In the genomic region with DNA sequence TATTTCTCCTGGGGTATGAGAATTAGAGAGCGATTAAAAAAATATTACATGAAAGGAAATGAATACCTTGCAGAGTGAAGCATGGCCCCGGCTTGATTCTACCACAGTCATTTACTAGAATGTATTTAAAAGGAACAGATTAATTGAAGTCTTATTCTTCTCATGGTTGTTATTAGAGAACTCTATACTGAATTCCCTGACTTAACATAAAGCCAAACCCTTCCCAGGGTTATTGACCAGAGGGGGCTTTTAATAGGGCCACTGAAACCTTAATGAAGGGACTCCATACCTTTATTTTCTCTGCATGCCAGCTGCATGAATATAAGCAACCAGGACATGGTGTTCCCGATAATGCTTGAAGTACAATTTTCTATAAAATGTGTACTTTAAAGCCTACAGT, we compare ENCODE assay signal across 24 mouse cellular contexts.
DNase-seq lines count a peak whose midpoint lies in the region; ATAC-seq lines count a peak whose summit lies in the region.
"Had no signal": no experiment of that assay in that cellular context is flagged by ENCODE, and none has a peak within 500 bp of the region (broad histone marks: within the 10 kb centered on the region; RNA-seq: fewer than 3 reads in every experiment).

No protein-coding gene starts in this region.

- no peak overlapping the region for H3K9ac ChIP-seq in neural tube, embryonic 14.5 days (replicated peaks; ENCODE audit: low read depth, low read length)
- H3K9ac ChIP-seq in neural tube, embryonic 15.5 days (replicated peaks) = no peak overlapping the region
- H3K9ac ChIP-seq: embryonic facial prominence, embryonic 12.5 days; forebrain, embryonic 13.5 days; forebrain, embryonic 15.5 days had no signal

- H3K27me3 ChIP-seq in neural tube, embryonic 14.5 days (ENCODE audit: control insufficient read depth, insufficient read depth, low read length) = no peaks in the 10 kb centered on the region
- H3K27me3 ChIP-seq in neural tube, embryonic 15.5 days (replicated peaks) = no peaks in the 10 kb centered on the region
- H3K27me3 ChIP-seq: CH12.LX; embryonic facial prominence, embryonic 12.5 days; forebrain, embryonic 13.5 days; forebrain, embryonic 15.5 days; Patski had no signal

- H3K36me3 ChIP-seq in neural tube, embryonic 14.5 days (ENCODE audit: control insufficient read depth, insufficient read depth, low read length) = no peaks in the 10 kb centered on the region
- H3K36me3 ChIP-seq in neural tube, embryonic 15.5 days = no peaks in the 10 kb centered on the region
- H3K36me3 ChIP-seq: embryonic facial prominence, embryonic 10.5 days; embryonic facial prominence, embryonic 12.5 days; forebrain, embryonic 15.5 days; G1E had no signal

- peak; percentile 24; the same call in 1 of the 2 replicates for ATAC-seq in neural tube, embryonic 14.5 days (ENCODE audit: low read depth)
- ATAC-seq in neural tube, embryonic 15.5 days (ENCODE audit: low FRiP score) = no peak
- ATAC-seq: activated CD4-positive, CD25-positive, alpha-beta regulatory T cell, adult 4 months; CD4-positive, CD25-positive, alpha-beta regulatory T cell, adult 4 months; forebrain, embryonic 13.5 days; forebrain, embryonic 15.5 days; Patski had no signal

- no peaks in the 10 kb centered on the region for H3K9me3 ChIP-seq in neural tube, embryonic 14.5 days (ENCODE audit: control insufficient read depth, low read length)
- H3K9me3 ChIP-seq in neural tube, embryonic 15.5 days (replicated peaks) = no peaks in the 10 kb centered on the region
- H3K9me3 ChIP-seq: embryonic facial prominence, embryonic 10.5 days; embryonic facial prominence, embryonic 12.5 days; forebrain, embryonic 13.5 days; forebrain, embryonic 15.5 days; G1E had no signal

- peaks cover 8% of the 10 kb centered on the region; the same call in 1 of the 2 replicates for H3K4me1 ChIP-seq in neural tube, embryonic 14.5 days (ENCODE audit: control insufficient read depth, insufficient read depth, low read length)
- H3K4me1 ChIP-seq in neural tube, embryonic 15.5 days = peaks cover 17% of the 10 kb centered on the region
- H3K4me1 ChIP-seq: embryonic facial prominence, embryonic 10.5 days; embryonic facial prominence, embryonic 12.5 days; forebrain, embryonic 15.5 days had no signal

- H3K4me3 ChIP-seq in neural tube, embryonic 14.5 days (ENCODE audit: low read depth, low read length) = no peak overlapping the region
- no peak overlapping the region for H3K4me3 ChIP-seq in neural tube, embryonic 15.5 days (replicated peaks)
- H3K4me3 ChIP-seq: embryonic facial prominence, embryonic 10.5 days; embryonic facial prominence, embryonic 12.5 days; forebrain, embryonic 13.5 days; forebrain, embryonic 15.5 days had no signal

- H3K4me2 ChIP-seq in neural tube, embryonic 14.5 days (ENCODE audit: low read depth, low read length) = no peak overlapping the region
- no peak overlapping the region for H3K4me2 ChIP-seq in neural tube, embryonic 15.5 days
- H3K4me2 ChIP-seq: embryonic facial prominence, embryonic 12.5 days; forebrain, embryonic 13.5 days; forebrain, embryonic 15.5 days had no signal

- peak; percentile 11 for DNase-seq in heart, adult 11 months
- DNase-seq in heart, postnatal 14 days = no peak
- DNase-seq in neural tube, embryonic 10.5 days (ENCODE audit: extremely low spot score, low spot score) = no peak
- DNase-seq in spleen, postnatal 4 days (ENCODE audit: low spot score in 2 of 2) = no peak
- DNase-seq: adrenal gland, adult 8-10 months; adrenal gland, postnatal 14 days; adrenal gland, postnatal 36 days; B cell, adult 2 months; cerebellum, adult 11-12 months; cerebellum, adult 2 months; cerebellum, adult 9-10 months; cerebellum, postnatal 10 days; cerebellum, postnatal 25 days had no signal

- WGBS in neural tube, embryonic 14.5 days = 78% methylated on average over 3 of the region's 3 CpGs
- 68% methylated on average over 3 of the region's 3 CpGs for WGBS in neural tube, embryonic 15.5 days

- intact Hi-C loops in heart, postnatal 14 days (cut with DNase I) = no loop called here

- H3K27ac ChIP-seq in neural tube, embryonic 14.5 days (ENCODE audit: low read depth, low read length) = no peak overlapping the region
- 0 out of 2 replicates have a peak overlapping the region, but pooled peaks have one; percentile 5 for H3K27ac ChIP-seq in neural tube, embryonic 15.5 days (replicated peaks)
- H3K27ac ChIP-seq: embryonic facial prominence, embryonic 10.5 days; embryonic facial prominence, embryonic 12.5 days; forebrain, embryonic 13.5 days; forebrain, embryonic 15.5 days had no signal
